Mouse (Mus musculus) heart, adult 2 months (tissue): ENCODE data around the gene Tspyl1.

ENCODE experiments used
- CTCF ChIP-seq: fragments of 200-600 bp; IDR thresholded peaks from 2 replicates; pipeline ENCODE4 v1.8.1; 2022; ENCODE audit warnings: antibody characterized with exemption, mild to moderate bottlenecking, moderate library complexity
- POLR2A ChIP-seq: fragments of 200-500 bp; IDR thresholded peaks from 2 replicates; pipeline ENCODE4 v1.6.1; 2011; ENCODE audit warnings: mild to moderate bottlenecking, low read depth, low read length, control low read depth; ENCODE audit not compliant: insufficient read depth

DNA sequence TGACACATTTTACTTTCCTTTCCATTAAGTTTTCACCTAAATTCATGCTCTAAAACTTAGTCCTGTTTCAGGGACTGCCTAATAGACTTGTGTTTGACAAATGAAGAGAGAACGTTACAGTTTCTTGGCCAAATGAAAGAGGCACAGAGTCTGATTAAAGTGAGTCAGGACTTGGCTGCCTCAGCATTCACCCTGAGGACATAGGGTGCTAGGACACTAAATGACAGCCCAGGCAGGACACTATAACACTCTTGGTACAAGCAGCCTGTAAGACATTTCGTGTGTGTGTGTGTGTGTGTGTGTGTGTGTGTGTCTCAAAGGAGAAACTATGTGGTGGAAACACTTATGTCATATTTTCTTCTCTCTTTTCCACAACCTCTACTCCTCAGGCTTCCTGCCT, 35.9 kb upstream of the Tspyl1 start:
- TF ChIP-seq CTCF (no peak), POLR2A (no peak)
